Mouse (Mus musculus) limb, embryonic 10.5 days (tissue): ENCODE data around the gene Pde8b. TPM values are rescaled to one million over a fixed set of nuclear protein-coding genes. Genes with fewer than 3 reads are reported as not detected.
"Not testable (repeated sequence)": the region's sequence is repeated elsewhere in the genome, so short reads cannot be mapped to it uniquely, and the experiment has no call there.

Experiments used
- DNase-seq: peaks from one replicate; pipeline ENCODE4 v3.0.0-alpha.2; 2017; ENCODE audit warnings: low spot score
- H3K27ac ChIP-seq: fragments of 300-500 bp; sonication (generic); 2 replicates; pipeline ENCODE4 v1.5.1; 2016; ENCODE audit warnings: mild to moderate bottlenecking
- H3K27me3 ChIP-seq: fragments of 300-500 bp; sonication (generic); 2 replicates; pipeline ENCODE4 v1.6.1; 2016; ENCODE audit warnings: low read depth, mild to moderate bottlenecking; ENCODE audit not compliant: poor library complexity, severe bottlenecking
- H3K36me3 ChIP-seq: fragments of 300-500 bp; sonication (generic); 2 replicates; pipeline ENCODE4 v1.6.1; 2016; ENCODE audit warnings: mild to moderate bottlenecking, moderate library complexity
- H3K4me1 ChIP-seq: fragments of 300-500 bp; sonication (generic); 2 replicates; pipeline ENCODE4 v1.6.1; 2016
- H3K4me3 ChIP-seq: fragments of 300-500 bp; sonication (generic); 2 replicates; pipeline ENCODE4 v1.5.1; 2016; ENCODE audit warnings: mild to moderate bottlenecking, moderate library complexity
- H3K9me3 ChIP-seq: fragments of 300-500 bp; sonication (generic); replicated peaks from 2 replicates; pipeline ENCODE4 v1.6.1; 2016; ENCODE audit warnings: mild to moderate bottlenecking
- WGBS: fragments of 180-500 bp; shearing (Covaris S2); methylation state at CpG from one replicate; pipeline ENCODE4 v1.1.7; 2016; 5-methylcytosine and 5-hydroxymethylcytosine counted together
- polyA plus RNA-seq: library from polyadenylated mRNA; unstranded; fragments of >200 nt; fragmentation: Nextera tagmentation; extraction: Ambion mirVana; gene quantifications from 2 replicates; pipeline ENCODE4 v1.2.1, GENCODE M21; 2016

Pde8b gene
- polyA plus RNA-seq, 1 experiment from 2014 or later = 0.79 TPM

- Histone ChIP-seq H3K4me1 (no peaks in the 10 kb centered on the region), H3K27me3 (0 out of 2 replicates have a peak, but pooled peaks cover under 1% of the 10 kb centered on the region), H3K27ac (no peak overlapping the region), H3K36me3 (no peaks in the 10 kb centered on the region), H3K9me3 (no peaks in the 10 kb centered on the region), H3K4me3 (no peak overlapping the region)
- no peak for DNase-seq
- 88% methylated on average over 2 of the region's 2 CpGs for WGBS
These were observed 7.1 kb downstream of the Pde8b start for GRCm38 (mm10) chr13:95243026-95243425.

GRCm38 (mm10) chr13:95237488-95237887 is 12.6 kb downstream of the Pde8b start:
- H3K4me1 ChIP-seq = 0 out of 2 replicates have a peak, but pooled peaks cover 3% of the 10 kb centered on the region
- DNase-seq = no peak
- no peaks in the 10 kb centered on the region for H3K36me3 ChIP-seq
- H3K4me3 ChIP-seq = no peak overlapping the region
- H3K27me3 ChIP-seq = no peaks in the 10 kb centered on the region
- H3K9me3 ChIP-seq = no peaks in the 10 kb centered on the region
- 96% methylated on average over 2 of the region's 2 CpGs for WGBS
- no peak overlapping the region for H3K27ac ChIP-seq

GRCm38 (mm10) chr13:95235261-95235660 is 14.9 kb downstream of the Pde8b start:
- WGBS = 90% methylated on average over 8 of the region's 8 CpGs
- Histone ChIP-seq H3K4me1 (0 out of 2 replicates have a peak, but pooled peaks cover 3% of the 10 kb centered on the region), H3K4me3 (no peak overlapping the region), H3K27me3 (no peaks in the 10 kb centered on the region), H3K36me3 (no peaks in the 10 kb centered on the region), H3K9me3 (no peaks in the 10 kb centered on the region), H3K27ac (no peak overlapping the region)
- no peak for DNase-seq

GRCm38 (mm10) chr13:95231366-95232138 is 18.6 kb downstream of the Pde8b start:
- H3K4me3 ChIP-seq = no peak overlapping the region
- no peaks in the 10 kb centered on the region for H3K9me3 ChIP-seq
- H3K27me3 ChIP-seq = no peaks in the 10 kb centered on the region
- H3K36me3 ChIP-seq = no peaks in the 10 kb centered on the region
- H3K27ac ChIP-seq = no peak overlapping the region
- H3K4me1 ChIP-seq = 0 out of 2 replicates have a peak, but pooled peaks cover 3% of the 10 kb centered on the region
- DNase-seq = no peak
- WGBS = 89% methylated on average over 8 of the region's 8 CpGs

- H3K4me1 ChIP-seq = 0 out of 2 replicates have a peak, but pooled peaks cover 3% of the 10 kb centered on the region
- no peaks in the 10 kb centered on the region for H3K9me3 ChIP-seq
- H3K4me3 ChIP-seq = no peak overlapping the region
- DNase-seq = no peak
- H3K27me3 ChIP-seq = peaks cover 2% of the 10 kb centered on the region; the same call in 1 of the 2 replicates
- 82% methylated on average over 1 of the region's 1 CpGs for WGBS
- no peaks in the 10 kb centered on the region for H3K36me3 ChIP-seq
- H3K27ac ChIP-seq = no peak overlapping the region
These were observed 19.8 kb downstream of the Pde8b start for GRCm38 (mm10) chr13:95230326-95230725.

- no peak overlapping the region for H3K4me3 ChIP-seq
- no peaks in the 10 kb centered on the region for H3K9me3 ChIP-seq
- no peak overlapping the region for H3K27ac ChIP-seq
- no peak for DNase-seq
- peaks cover 11% of the 10 kb centered on the region for H3K4me1 ChIP-seq
- WGBS = 81% methylated on average over 2 of the region's 2 CpGs
- H3K36me3 ChIP-seq = no peaks in the 10 kb centered on the region
- H3K27me3 ChIP-seq = peaks cover 53% of the 10 kb centered on the region
These were observed 25.6 kb downstream of the Pde8b start for GRCm38 (mm10) chr13:95224491-95224890.

- 41% methylated on average over 2 of the region's 2 CpGs for WGBS
- H3K4me1 ChIP-seq = peaks cover 11% of the 10 kb centered on the region
- DNase-seq = no peak
- peaks cover 55% of the 10 kb centered on the region for H3K27me3 ChIP-seq
- H3K4me3 ChIP-seq = peak overlapping the region; percentile 82
- H3K27ac ChIP-seq = 0 out of 2 replicates have a peak overlapping the region, but pooled peaks have one; percentile 82
- no peaks in the 10 kb centered on the region for H3K9me3 ChIP-seq
- H3K36me3 ChIP-seq = no peaks in the 10 kb centered on the region
These were observed 26.7 kb downstream of the Pde8b start for GRCm38 (mm10) chr13:95223427-95223772.

- Histone ChIP-seq H3K4me1 (peaks cover 11% of the 10 kb centered on the region), H3K27me3 (peaks cover 55% of the 10 kb centered on the region), H3K4me3 (peak overlapping the region; percentile 82), H3K9me3 (no peaks in the 10 kb centered on the region), H3K36me3 (no peaks in the 10 kb centered on the region), H3K27ac (peak overlapping the region; percentile 82)
- WGBS = 1% methylated on average over 91 of the region's 96 CpGs
- peak; percentile 59 for DNase-seq
These were observed 27.3 kb downstream of the Pde8b start for GRCm38 (mm10) chr13:95222569-95223426.

- Histone ChIP-seq H3K27me3 (peaks cover 55% of the 10 kb centered on the region), H3K27ac (peak overlapping the region; percentile 82), H3K4me3 (peak overlapping the region; percentile 82), H3K4me1 (peaks cover 11% of the 10 kb centered on the region), H3K9me3 (no peaks in the 10 kb centered on the region), H3K36me3 (no peaks in the 10 kb centered on the region)
- DNase-seq = peak; percentile 45
- WGBS = 2% methylated on average over 24 of the region's 24 CpGs
These were observed 28.1 kb downstream of the Pde8b start for GRCm38 (mm10) chr13:95221882-95222568.

- not testable (repeated sequence) for H3K4me3 ChIP-seq, H3K9me3 ChIP-seq, H3K27me3 ChIP-seq, H3K4me1 ChIP-seq, DNase-seq, H3K27ac ChIP-seq, H3K36me3 ChIP-seq
- 24% methylated on average over 1 of the region's 1 CpGs for WGBS
These were observed 34.4 kb downstream of the Pde8b start for GRCm38 (mm10) chr13:95215661-95216170.

GRCm38 (mm10) chr13:95212320-95212719 is 37.8 kb downstream of the Pde8b start:
- Histone ChIP-seq H3K27me3 (no peaks in the 10 kb centered on the region), H3K27ac (no peak overlapping the region), H3K4me3 (no peak overlapping the region), H3K9me3 (no peaks in the 10 kb centered on the region), H3K36me3 (no peaks in the 10 kb centered on the region), H3K4me1 (peaks cover 6% of the 10 kb centered on the region; the same call in 1 of the 2 replicates)
- no peak for DNase-seq
- 55% methylated on average over 5 of the region's 5 CpGs for WGBS

- DNase-seq, H3K36me3 ChIP-seq, H3K4me1 ChIP-seq, H3K27me3 ChIP-seq, H3K27ac ChIP-seq, H3K4me3 ChIP-seq, H3K9me3 ChIP-seq: not testable (repeated sequence)
- WGBS = 86% methylated on average over 7 of the region's 7 CpGs
These were observed 42.8 kb downstream of the Pde8b start for GRCm38 (mm10) chr13:95207301-95207700.
